Mouse (Mus musculus) embryonic fibroblast, embryonic 13.5 days (primary cell): ENCODE measurements around the gene Cltc. TPM values are rescaled to one million over a fixed set of nuclear protein-coding genes. Genes with fewer than 3 reads are reported as not detected.

Source experiments
- H3K27ac ChIP-seq: 2 replicates; pipeline ENCODE4 v1.5.1; 2012; ENCODE audit warnings: low read length, control low read depth, inconsistent platforms; ENCODE audit not compliant: insufficient read depth
- H3K4me1 ChIP-seq: 2 replicates; pipeline ENCODE4 v1.6.1; 2011; ENCODE audit warnings: low read length; ENCODE audit not compliant: control insufficient read depth, insufficient read depth
- H3K4me3 ChIP-seq: 2 replicates; pipeline ENCODE4 v1.5.1; 2011; ENCODE audit warnings: mild to moderate bottlenecking, control low read depth, low read length; ENCODE audit not compliant: insufficient read depth
- CTCF ChIP-seq: IDR thresholded peaks from 2 replicates; pipeline ENCODE4 v1.5.1; 2011; ENCODE audit warnings: mild to moderate bottlenecking, control low read depth, low read length, moderate library complexity, borderline replicate concordance; ENCODE audit not compliant: insufficient read depth
- POLR2A ChIP-seq: IDR thresholded peaks from 2 replicates; pipeline ENCODE4 v1.6.1; 2011; ENCODE audit warnings: low read depth, mild to moderate bottlenecking, control low read depth, low read length, moderate library complexity
- polyA plus RNA-seq: library from polyadenylated mRNA; stranded (reverse); fragments of >200 nt; gene quantifications from 2 replicates; pipeline ENCODE4 v1.2.4, GENCODE M21; 2011; ENCODE audit warnings: low read depth; ENCODE audit not compliant: missing spikeins, insufficient read length

The Cltc gene
- polyA plus RNA-seq, 1 experiment = 468 TPM

GRCm38 (mm10) chr11:86718369-86718768 is 39.0 kb downstream of the Cltc start:
- no peak for TF ChIP-seq POLR2A
- TF ChIP-seq CTCF = no peak
- no peak overlapping the region for H3K4me3 ChIP-seq
- no peaks in the 10 kb centered on the region for H3K4me1 ChIP-seq
- no peak overlapping the region for H3K27ac ChIP-seq

GRCm38 (mm10) chr11:86717306-86718065 is 39.9 kb downstream of the Cltc start:
- no peak overlapping the region; the same call in 1 of the 2 replicates for H3K27ac ChIP-seq
- H3K4me1 ChIP-seq = no peaks in the 10 kb centered on the region
- TF ChIP-seq CTCF = no peak
- TF ChIP-seq POLR2A = no peak
- H3K4me3 ChIP-seq = no peak overlapping the region

DNA sequence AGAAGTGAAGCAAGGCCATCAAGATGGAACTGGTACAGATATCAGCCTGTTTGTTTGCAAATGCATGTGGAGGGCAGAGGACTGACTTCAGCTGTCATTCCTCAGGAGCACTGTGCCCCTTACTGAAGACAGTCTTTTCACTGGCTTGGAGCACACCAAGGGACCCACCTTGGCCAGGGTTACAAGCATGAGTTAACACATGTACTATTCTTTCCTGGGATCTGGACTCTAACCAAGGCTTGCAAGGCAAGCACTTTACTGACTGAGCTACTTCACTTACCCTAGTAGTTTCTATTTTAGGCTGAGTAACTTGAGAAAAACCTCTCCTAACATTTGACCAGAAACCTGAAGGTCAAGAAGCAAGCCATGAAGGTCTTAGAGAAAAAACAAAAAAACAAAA is 42.8 kb downstream of the Cltc start:
- no peaks in the 10 kb centered on the region for H3K4me1 ChIP-seq
- no peak for TF ChIP-seq POLR2A
- no peak for TF ChIP-seq CTCF
- no peak overlapping the region for H3K27ac ChIP-seq

DNA sequence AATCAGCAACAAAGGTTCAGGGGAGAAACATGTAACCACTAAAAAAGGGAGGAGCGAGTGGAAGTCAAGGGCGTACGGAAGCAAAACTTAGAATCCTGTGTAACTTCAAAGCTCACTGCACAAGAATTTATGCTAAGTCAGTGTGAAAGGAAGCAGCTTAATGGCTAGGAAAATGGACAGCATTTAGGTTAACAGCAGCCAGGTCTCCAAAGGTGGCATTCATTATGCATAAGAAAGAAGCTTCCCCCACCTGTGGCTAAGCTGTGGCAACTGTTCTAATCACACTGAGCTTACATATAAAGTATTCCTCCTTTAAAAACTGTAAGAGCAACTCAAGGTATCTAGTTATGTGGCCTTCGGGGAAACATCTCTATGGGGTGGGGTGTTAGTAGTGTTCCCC is 56.2 kb downstream of the Cltc start:
- no peak for TF ChIP-seq POLR2A
- Histone ChIP-seq H3K4me3 (no peak overlapping the region), H3K27ac (no peak overlapping the region), H3K4me1 (no peaks in the 10 kb centered on the region)

More for the DNA sequence above, 42.8 kb downstream of the Cltc start:
- no peak overlapping the region for H3K4me3 ChIP-seq

DNA sequence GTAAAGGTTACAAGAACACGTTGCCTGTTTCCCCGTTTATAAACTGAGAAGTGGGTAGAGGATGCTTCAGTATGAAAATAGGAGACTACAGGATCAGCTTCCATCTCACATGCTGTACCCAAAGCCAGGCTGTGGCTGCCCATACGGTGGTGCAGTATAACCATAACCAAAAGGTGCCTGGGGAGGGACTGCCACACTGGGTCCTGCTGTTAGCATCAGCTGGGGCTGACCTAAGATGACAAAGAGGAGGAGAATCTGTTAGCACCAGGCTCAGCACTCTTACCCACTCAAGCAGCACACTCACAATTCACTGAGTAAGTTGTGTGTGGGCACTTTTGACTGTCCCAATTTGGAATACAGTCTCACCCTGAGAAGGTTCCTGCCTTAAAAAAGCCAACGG is 61.9 kb downstream of the Cltc start:
- Histone ChIP-seq H3K4me3 (no peak overlapping the region), H3K4me1 (peaks cover 4% of the 10 kb centered on the region; the same call in 1 of the 2 replicates), H3K27ac (0 out of 2 replicates have a peak overlapping the region, but pooled peaks have one; percentile 6)
- TF ChIP-seq POLR2A = no peak
- no peak for TF ChIP-seq CTCF

- Histone ChIP-seq H3K4me1 (peaks cover 4% of the 10 kb centered on the region; the same call in 1 of the 2 replicates), H3K4me3 (no peak overlapping the region), H3K27ac (peak overlapping the region; percentile 100)
- TF ChIP-seq POLR2A (no peak), CTCF (no peak)
These were observed 64.8 kb downstream of the Cltc start for GRCm38 (mm10) chr11:86692546-86692945.

DNA sequence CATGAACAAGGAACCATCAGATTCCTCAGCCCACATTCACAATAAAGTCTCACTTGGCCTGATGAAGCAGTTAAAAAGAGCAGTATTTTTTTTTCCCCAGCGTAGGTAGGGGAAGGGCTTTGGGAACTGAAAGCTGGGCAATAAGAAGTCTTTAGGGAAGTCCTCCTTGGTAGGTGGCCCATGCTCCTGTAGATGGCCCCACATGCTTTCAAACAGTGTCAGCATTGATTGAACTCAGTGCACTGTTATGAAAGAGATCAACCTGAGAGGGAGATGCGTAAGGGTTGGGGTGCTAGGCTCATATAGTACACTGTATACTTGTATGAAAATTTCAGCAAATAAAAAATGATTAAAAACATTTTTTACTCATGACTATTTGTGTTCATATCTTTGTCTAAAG is 65.4 kb downstream of the Cltc start:
- Histone ChIP-seq H3K4me3 (no peak overlapping the region), H3K27ac (peak overlapping the region; percentile 100), H3K4me1 (peaks cover 6% of the 10 kb centered on the region; the same call in 1 of the 2 replicates)
- no peak for TF ChIP-seq CTCF
- TF ChIP-seq POLR2A = no peak

GRCm38 (mm10) chr11:86691482-86691881 is 65.9 kb downstream of the Cltc start:
- no peak overlapping the region for H3K4me3 ChIP-seq
- TF ChIP-seq POLR2A = no peak
- no peak for TF ChIP-seq CTCF

GRCm38 (mm10) chr11:86690383-86690782 is 67.0 kb downstream of the Cltc start:
- H3K4me1 ChIP-seq = peaks cover 12% of the 10 kb centered on the region
- no peak for TF ChIP-seq POLR2A
- TF ChIP-seq CTCF = no peak
- peak overlapping the region; percentile 100 for H3K27ac ChIP-seq
- no peak overlapping the region for H3K4me3 ChIP-seq

More at GRCm38 (mm10) chr11:86691482-86691881, 65.9 kb downstream of the Cltc start:
- Histone ChIP-seq H3K4me1 (peaks cover 8% of the 10 kb centered on the region), H3K27ac (peak overlapping the region; percentile 100)

DNA sequence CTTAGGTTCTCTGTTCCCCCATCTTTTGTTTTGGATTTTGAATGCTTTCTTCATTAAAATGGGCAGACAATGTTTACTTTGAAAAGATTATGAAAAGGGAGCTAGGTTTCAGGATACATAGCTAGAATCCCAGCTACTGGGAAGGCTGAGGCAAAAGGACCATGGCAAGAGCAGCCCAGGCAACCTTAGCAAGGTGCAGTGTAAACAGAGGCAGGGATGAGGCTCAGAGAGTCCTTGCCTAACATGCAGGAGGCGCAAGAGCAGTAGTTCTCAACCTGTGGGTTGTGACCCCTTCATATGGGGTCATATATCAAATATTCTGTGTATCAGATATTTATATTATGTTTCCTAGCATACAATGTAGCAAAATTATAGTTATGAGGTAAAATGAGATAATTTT is 72.0 kb downstream of the Cltc start:
- no peak overlapping the region for H3K27ac ChIP-seq
- peaks cover 10% of the 10 kb centered on the region; the same call in 1 of the 2 replicates for H3K4me1 ChIP-seq
- H3K4me3 ChIP-seq = peak overlapping the region; percentile 5; the same call in 1 of the 2 replicates
- no peak for TF ChIP-seq POLR2A
- TF ChIP-seq CTCF = no peak
